Mouse (Mus musculus): ENCODE measurements around the gene Zfp869. TPM values are rescaled to one million over a fixed set of nuclear protein-coding genes. Genes with fewer than 3 reads are reported as not detected.
"Not testable (repeated sequence)": the region's sequence is repeated elsewhere in the genome, so short reads cannot be mapped to it uniquely, and the experiment has no call there.

Zfp869 gene
- polyA plus RNA-seq, 1 experiment from 2014 or later: 30.9 TPM

- H3K4me1 ChIP-seq; H3K27ac ChIP-seq; ATAC-seq (replicated peaks; ENCODE audit: low FRiP score); H3K27me3 ChIP-seq; H3K4me3 ChIP-seq (replicated peaks); H3K9me3 ChIP-seq (replicated peaks); H3K9ac ChIP-seq; H3K4me2 ChIP-seq: not testable (repeated sequence)
- WGBS: 69% methylated on average over 2 of the region's 2 CpGs
- peaks cover 29% of the 10 kb centered on the region for H3K36me3 ChIP-seq
Measured at GRCm38 (mm10) chr8:69665051-69665450, 45.5 kb downstream of the Zfp869 start.

DNA sequence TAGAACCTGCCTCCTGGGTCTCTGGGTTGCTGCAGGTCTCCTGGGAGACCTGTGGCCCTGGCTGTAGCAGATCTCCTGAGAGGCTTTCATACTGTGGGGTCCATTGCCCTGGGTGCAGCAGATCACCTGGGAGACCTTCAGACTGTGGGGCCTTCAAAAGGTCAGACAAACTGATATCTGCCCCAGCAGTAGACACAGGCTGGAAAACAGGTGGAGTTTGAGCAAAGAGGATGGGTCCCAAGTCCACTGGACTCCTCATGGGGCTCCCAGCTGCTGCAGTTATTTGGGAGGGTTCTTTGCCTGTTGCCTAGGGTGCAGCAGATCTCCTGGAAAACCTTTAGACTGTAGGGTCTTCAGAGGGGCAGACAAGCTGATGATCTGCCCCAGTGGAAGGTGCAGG lies 49.2 kb downstream of the Zfp869 start:
- Histone ChIP-seq H3K4me2 (no peak overlapping the region), H3K9ac (no peak overlapping the region), H3K36me3 (peaks cover 35% of the 10 kb centered on the region), H3K4me1 (no peaks in the 10 kb centered on the region), H3K4me3 (replicated peaks) (no peak overlapping the region), H3K27ac (no peak overlapping the region), H3K27me3 (no peaks in the 10 kb centered on the region), H3K9me3 (replicated peaks) (peaks cover 5% of the 10 kb centered on the region; the same call in 1 of the 2 replicates)
- ATAC-seq (replicated peaks; ENCODE audit: low FRiP score): no peak

Other genes starting within 250 kb of the Zfp869 start
- gene Gm7697, start 187.7 kb downstream of the Zfp869 start, polyA plus RNA-seq (2015; fragmentation: Nextera tagmentation; extraction: Ambion mirVana): not detected in 2 replicates
- 24.4 and 25.5 TPM in 2 replicates for gene Zfp868, start 85.2 kb downstream of the Zfp869 start, polyA plus RNA-seq (2015; fragmentation: Nextera tagmentation; extraction: Ambion mirVana)
- 2.3 and 2.5 TPM in 2 replicates for gene Zfp964, start 56.2 kb downstream of the Zfp869 start, polyA plus RNA-seq (2015; fragmentation: Nextera tagmentation; extraction: Ambion mirVana)
- 5.7 and 5.8 TPM in 2 replicates for gene Zfp963, start 39.2 kb upstream of the Zfp869 start, polyA plus RNA-seq (2015; fragmentation: Nextera tagmentation; extraction: Ambion mirVana)
- gene Gm20422, start 64.2 kb upstream of the Zfp869 start, polyA plus RNA-seq (2015; fragmentation: Nextera tagmentation; extraction: Ambion mirVana): 1.8 TPM in 1 of 2 replicates, not detected in the other
- 47.9 and 54.3 TPM in 2 replicates for gene Atp13a1, start 80.4 kb upstream of the Zfp869 start, polyA plus RNA-seq (2015; fragmentation: Nextera tagmentation; extraction: Ambion mirVana)
- 29.8 and 30.1 TPM in 2 replicates for gene Zfp866, start 80.5 kb upstream of the Zfp869 start, polyA plus RNA-seq (2015; fragmentation: Nextera tagmentation; extraction: Ambion mirVana)
- 9.5 and 10.1 TPM in 2 replicates for gene Gmip, start 98.0 kb upstream of the Zfp869 start, polyA plus RNA-seq (2015; fragmentation: Nextera tagmentation; extraction: Ambion mirVana)
- 0.62 and 0.84 TPM in 2 replicates for gene Lpar2, start 111.7 kb upstream of the Zfp869 start, polyA plus RNA-seq (2015; fragmentation: Nextera tagmentation; extraction: Ambion mirVana)
- gene Pbx4, start 121.8 kb upstream of the Zfp869 start, polyA plus RNA-seq (2015; fragmentation: Nextera tagmentation; extraction: Ambion mirVana): 8.3 and 8.9 TPM in 2 replicates
- 0.88 and 0.98 TPM in 2 replicates for gene Cilp2, start 177.0 kb upstream of the Zfp869 start, polyA plus RNA-seq (2015; fragmentation: Nextera tagmentation; extraction: Ambion mirVana)
- gene Tssk6, start 191.5 kb upstream of the Zfp869 start, polyA plus RNA-seq (2015; fragmentation: Nextera tagmentation; extraction: Ambion mirVana): 3.4 and 4.6 TPM in 2 replicates
- gene Ndufa13, start 191.8 kb upstream of the Zfp869 start, polyA plus RNA-seq (2015; fragmentation: Nextera tagmentation; extraction: Ambion mirVana): 205 and 210 TPM in 2 replicates
- 4.5 and 5.2 TPM in 2 replicates for gene Yjefn3, start 192.0 kb upstream of the Zfp869 start, polyA plus RNA-seq (2015; fragmentation: Nextera tagmentation; extraction: Ambion mirVana)

Data from kidney, embryonic 15.5 days (tissue).